Mouse (Mus musculus): Measurements from ENCODE around the gene Hist1h4j. TPM values are rescaled to one million over a fixed set of nuclear protein-coding genes. Genes with fewer than 3 reads are reported as not detected.
"Not testable (repeated sequence)": the region's sequence is repeated elsewhere in the genome, so short reads cannot be mapped to it uniquely, and the experiment has no call there.

Gene Hist1h4j
- polyA plus RNA-seq, 1 experiment: 0.75 TPM

DNA sequence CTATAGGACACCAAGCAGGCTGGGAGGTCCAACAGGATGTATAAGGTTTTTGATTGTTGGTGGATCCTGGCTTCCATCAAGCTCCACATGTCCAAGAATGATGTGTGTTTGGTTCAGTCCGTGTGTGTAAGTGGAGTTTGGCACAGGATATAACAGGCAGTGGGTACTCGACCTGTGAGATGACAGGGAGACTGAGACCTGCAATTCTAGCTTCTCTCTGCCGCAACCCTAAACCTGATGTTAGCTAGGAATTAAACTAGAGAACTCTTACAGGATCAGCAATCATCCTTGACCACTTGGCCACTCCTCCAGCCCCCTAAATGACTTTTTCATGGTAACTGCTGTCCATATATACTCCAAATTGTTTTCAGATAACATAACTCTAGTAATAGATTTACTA lies 17.5 kb downstream of the Hist1h4j start:
- Histone ChIP-seq H3K27ac (ENCODE audit: insufficient read depth, low read depth, low read length) (no peak overlapping the region), H3K27me3 (replicated peaks; ENCODE audit: control insufficient read depth, insufficient read depth, low read length) (0 out of 2 replicates have a peak, but pooled peaks cover 1% of the 10 kb centered on the region), H3K4me1 (ENCODE audit: control insufficient read depth, insufficient read depth, low read length) (no peaks in the 10 kb centered on the region), H3K36me3 (ENCODE audit: control insufficient read depth, insufficient read depth, low read length) (no peaks in the 10 kb centered on the region), H3K4me3 (ENCODE audit: insufficient read depth, low read depth, low read length) (no peak overlapping the region)
- TF ChIP-seq POLR2A (IDR thresholded peaks at IDR 0.05; ENCODE audit: low read depth, low read length) (no peak), CTCF (conservative IDR thresholded peaks at IDR 0.05; ENCODE audit: insufficient read depth, insufficient read length, low read depth, low read length) (no peak)
- DNase-seq: no peak
- 50% methylated on average over 3 of the region's 3 CpGs for WGBS

DNA sequence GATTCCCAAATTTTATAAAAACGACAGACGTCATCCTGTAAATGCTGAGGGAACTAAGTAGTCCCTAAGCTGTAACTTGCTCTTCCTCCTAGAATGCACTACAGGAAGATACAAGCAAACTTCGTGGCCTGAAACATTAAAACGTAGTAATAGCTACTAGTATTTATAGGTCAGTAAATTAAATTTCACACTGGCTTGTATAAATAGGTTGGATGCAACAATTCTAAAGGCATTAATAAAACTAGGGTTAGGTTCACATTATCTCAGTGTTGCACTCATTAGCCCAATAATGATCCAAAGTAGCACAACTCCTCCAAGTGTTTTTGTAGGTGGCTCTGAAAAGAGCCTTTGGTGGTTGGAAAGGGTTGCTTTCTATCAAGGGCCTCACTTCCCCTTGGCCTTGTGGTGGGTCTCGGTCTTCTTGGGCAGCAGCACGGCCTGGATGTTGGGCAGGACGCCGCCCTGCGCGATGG lies 18.2 kb downstream of the Hist1h4j start:
- Histone ChIP-seq H3K27me3 (replicated peaks; ENCODE audit: control insufficient read depth, insufficient read depth, low read length) (0 out of 2 replicates have a peak, but pooled peaks cover 1% of the 10 kb centered on the region), H3K4me3 (ENCODE audit: insufficient read depth, low read depth, low read length) (peak overlapping the region; percentile 67; the same call in 1 of the 2 replicates), H3K27ac (ENCODE audit: insufficient read depth, low read depth, low read length) (peak overlapping the region; percentile 19; the same call in 1 of the 2 replicates), H3K36me3 (ENCODE audit: control insufficient read depth, insufficient read depth, low read length) (no peaks in the 10 kb centered on the region), H3K4me1 (ENCODE audit: control insufficient read depth, insufficient read depth, low read length) (no peaks in the 10 kb centered on the region)
- TF ChIP-seq POLR2A (IDR thresholded peaks at IDR 0.05; ENCODE audit: low read depth, low read length): no peak
- TF ChIP-seq CTCF (conservative IDR thresholded peaks at IDR 0.05; ENCODE audit: insufficient read depth, insufficient read length, low read depth, low read length): no peak
- WGBS: 13% methylated on average over 10 of the region's 10 CpGs
- no peak for DNase-seq

DNA sequence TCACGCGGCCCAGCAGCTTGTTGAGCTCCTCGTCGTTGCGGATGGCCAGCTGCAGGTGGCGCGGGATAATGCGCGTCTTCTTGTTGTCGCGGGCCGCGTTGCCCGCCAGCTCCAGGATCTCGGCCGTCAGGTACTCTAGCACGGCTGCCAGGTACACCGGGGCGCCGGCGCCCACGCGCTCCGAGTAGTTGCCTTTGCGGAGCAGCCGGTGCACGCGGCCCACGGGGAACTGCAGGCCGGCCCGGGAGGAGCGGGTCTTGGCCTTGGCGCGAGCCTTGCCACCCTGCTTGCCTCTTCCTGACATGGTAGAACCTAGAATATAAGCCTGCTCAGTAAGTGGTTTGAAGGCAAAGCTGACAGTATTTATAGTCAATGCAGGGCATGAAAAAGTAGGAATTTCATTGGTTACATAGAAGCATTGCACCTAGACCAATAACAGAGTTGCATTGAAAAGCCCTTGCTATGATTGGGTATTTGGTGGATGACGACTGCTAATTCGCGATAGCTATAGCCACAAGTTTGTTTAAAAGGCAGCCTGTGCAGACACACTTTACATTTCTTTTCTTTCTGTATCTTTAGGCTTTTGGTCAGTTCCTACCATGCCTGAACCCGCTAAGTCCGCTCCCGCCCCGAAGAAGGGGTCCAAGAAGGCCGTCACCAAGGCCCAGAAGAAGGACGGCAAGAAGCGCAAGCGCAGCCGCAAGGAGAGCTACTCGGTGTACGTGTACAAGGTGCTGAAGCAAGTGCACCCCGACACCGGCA lies 18.8 kb downstream of the Hist1h4j start, which contains the start of the genes Hist1h2ak and Hist1h2bn:
Hist1h2ak (minus strand) TSS at position 304 of the 762 bp plus-strand sequence.
Hist1h2bn (plus strand) TSS at position 600 of the 762 bp plus-strand sequence.
- H3K36me3 ChIP-seq (ENCODE audit: control insufficient read depth, insufficient read depth, low read length); H3K4me1 ChIP-seq (ENCODE audit: control insufficient read depth, insufficient read depth, low read length); H3K27me3 ChIP-seq (replicated peaks; ENCODE audit: control insufficient read depth, insufficient read depth, low read length): not testable (repeated sequence)
- peak; percentile 86 for DNase-seq
- H3K4me3 ChIP-seq (ENCODE audit: insufficient read depth, low read depth, low read length): peak within 1 kb of the TSS; percentile 90
- peak within 1 kb of the TSS; percentile 90 for H3K27ac ChIP-seq (ENCODE audit: insufficient read depth, low read depth, low read length)
- WGBS: 3% methylated on average over 48 of the region's 50 CpGs

DNA sequence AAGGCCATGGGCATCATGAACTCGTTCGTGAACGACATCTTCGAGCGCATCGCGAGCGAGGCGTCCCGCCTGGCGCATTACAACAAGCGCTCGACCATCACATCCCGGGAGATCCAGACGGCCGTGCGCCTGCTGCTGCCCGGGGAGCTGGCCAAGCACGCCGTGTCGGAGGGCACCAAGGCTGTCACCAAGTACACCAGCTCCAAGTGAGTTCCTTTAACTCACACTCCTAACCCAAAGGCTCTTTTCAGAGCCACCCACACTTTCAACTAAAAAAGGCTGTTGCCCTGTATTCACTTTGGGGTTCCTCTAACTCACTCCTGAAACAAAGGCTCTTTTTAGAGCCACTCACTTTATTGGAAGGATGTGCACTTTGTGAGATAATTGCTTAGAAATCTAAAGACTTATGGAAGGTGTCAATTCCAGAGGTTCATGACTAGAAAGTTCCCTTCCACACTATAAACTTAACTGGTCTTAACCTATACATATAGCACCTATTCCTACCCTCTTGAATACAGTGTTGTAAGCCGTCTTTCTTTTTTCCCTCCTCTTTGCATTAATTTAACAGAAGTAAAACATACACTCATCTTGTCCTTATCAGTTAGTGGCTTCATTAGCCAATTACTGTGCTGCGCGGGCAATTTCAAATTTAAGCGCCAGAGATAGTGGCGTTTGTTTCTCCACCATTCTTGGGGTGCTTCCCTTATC lies 19.6 kb downstream of the Hist1h4j start:
- 2% methylated on average over 26 of the region's 26 CpGs for WGBS
- H3K36me3 ChIP-seq (ENCODE audit: control insufficient read depth, insufficient read depth, low read length); H3K4me3 ChIP-seq (ENCODE audit: insufficient read depth, low read depth, low read length); H3K27me3 ChIP-seq (replicated peaks; ENCODE audit: control insufficient read depth, insufficient read depth, low read length); H3K4me1 ChIP-seq (ENCODE audit: control insufficient read depth, insufficient read depth, low read length); H3K27ac ChIP-seq (ENCODE audit: insufficient read depth, low read depth, low read length): not testable (repeated sequence)
- DNase-seq: peak; percentile 16

DNA sequence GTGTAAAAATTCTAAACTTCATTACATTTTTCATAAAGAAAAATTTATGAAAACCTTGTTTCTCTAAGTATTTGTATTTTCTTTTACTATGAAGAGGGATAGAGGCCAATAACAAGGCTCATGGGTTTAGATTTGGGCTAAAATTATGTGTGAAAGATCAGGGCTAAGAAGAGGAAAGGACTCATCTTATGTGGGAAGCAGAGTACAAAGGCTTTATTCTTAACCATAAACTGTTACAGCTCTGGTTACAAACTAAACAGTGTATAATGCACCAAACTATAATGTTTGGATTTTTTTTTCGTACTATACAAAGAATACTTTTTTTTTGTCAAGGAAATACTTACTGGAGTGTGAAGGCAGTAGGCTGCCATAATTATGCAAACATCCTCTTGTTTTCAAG lies 20.8 kb downstream of the Hist1h4j start:
- no peak overlapping the region for H3K27ac ChIP-seq (ENCODE audit: insufficient read depth, low read depth, low read length)
- H3K27me3 ChIP-seq (replicated peaks; ENCODE audit: control insufficient read depth, insufficient read depth, low read length): 0 out of 2 replicates have a peak, but pooled peaks cover 1% of the 10 kb centered on the region
- H3K4me1 ChIP-seq (ENCODE audit: control insufficient read depth, insufficient read depth, low read length): no peaks in the 10 kb centered on the region
- no peak overlapping the region for H3K4me3 ChIP-seq (ENCODE audit: insufficient read depth, low read depth, low read length)
- WGBS: 80% methylated on average over 1 of the region's 1 CpGs
- TF ChIP-seq CTCF (conservative IDR thresholded peaks at IDR 0.05; ENCODE audit: insufficient read depth, insufficient read length, low read depth, low read length) (no peak), POLR2A (IDR thresholded peaks at IDR 0.05; ENCODE audit: low read depth, low read length) (no peak)
- DNase-seq: no peak
- no peaks in the 10 kb centered on the region for H3K36me3 ChIP-seq (ENCODE audit: control insufficient read depth, insufficient read depth, low read length)

DNA sequence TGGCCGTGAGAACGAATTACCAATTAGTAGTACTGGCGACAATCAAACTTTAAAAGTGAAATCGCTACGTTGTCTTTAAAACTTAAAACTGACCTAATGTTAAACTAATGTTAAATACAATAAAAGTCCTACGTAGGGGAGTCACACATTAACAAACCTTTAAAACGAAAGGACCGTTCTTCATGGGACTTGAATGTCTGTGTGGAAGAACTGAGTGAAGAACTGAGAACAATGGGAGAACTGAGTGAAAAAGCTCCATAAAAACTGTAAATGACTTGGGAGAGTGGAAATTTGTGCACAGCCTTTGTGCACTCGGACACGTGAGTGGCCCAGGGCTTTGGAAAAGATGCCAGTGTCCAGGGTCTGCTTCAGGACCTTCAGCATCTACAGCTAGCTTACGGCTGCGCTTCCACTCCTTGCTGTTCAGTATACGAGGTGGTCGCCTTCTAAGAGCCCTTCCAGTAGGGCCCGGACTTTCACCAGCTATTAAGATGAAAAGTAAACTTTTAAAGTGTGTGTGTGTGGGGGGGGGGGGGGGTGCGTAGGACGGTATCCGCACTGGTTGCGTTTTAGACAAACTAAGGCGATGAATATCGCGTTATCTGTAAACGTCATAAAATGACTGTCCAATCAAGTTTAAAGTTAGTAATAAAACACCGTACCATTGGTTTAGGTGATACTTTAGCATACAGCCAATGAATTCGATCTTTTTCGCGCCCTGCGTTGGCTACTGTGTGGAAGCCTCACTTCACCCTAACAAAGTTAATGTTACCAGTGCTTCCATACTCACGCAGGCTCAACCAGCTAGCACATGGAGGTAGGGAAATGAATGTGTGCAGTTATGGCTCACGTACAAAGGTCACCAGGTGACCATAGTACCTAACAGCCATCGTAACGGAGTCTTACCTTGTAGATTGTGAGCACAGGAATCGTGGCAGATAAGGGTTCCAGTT lies 44.2 kb downstream of the Hist1h4j start:
- Histone ChIP-seq H3K4me3 (ENCODE audit: insufficient read depth, low read depth, low read length) (peak overlapping the region; percentile 58), H3K36me3 (ENCODE audit: control insufficient read depth, insufficient read depth, low read length) (no peaks in the 10 kb centered on the region), H3K27me3 (replicated peaks; ENCODE audit: control insufficient read depth, insufficient read depth, low read length) (no peaks in the 10 kb centered on the region; the same call in none of the 2 replicates), H3K4me1 (ENCODE audit: control insufficient read depth, insufficient read depth, low read length) (no peaks in the 10 kb centered on the region; the same call in 1 of the 2 replicates), H3K27ac (ENCODE audit: insufficient read depth, low read depth, low read length) (no peak overlapping the region; the same call in 1 of the 2 replicates)
- peak; percentile 79 for DNase-seq
- WGBS: 2% methylated on average over 33 of the region's 33 CpGs
- no peak for TF ChIP-seq POLR2A (IDR thresholded peaks at IDR 0.05; ENCODE audit: low read depth, low read length)

All from kidney, adult 2 months (tissue).